ENCODE assay signal across 13 mouse cellular contexts in genomic region chr8:39950178-39950896, GRCm38 (mm10).
A peak's percentile ranks its signal among the peaks of the same experiment; 100 is the strongest.
DNase-seq lines count a peak whose midpoint lies in the region; ATAC-seq and TF ChIP-seq lines count a peak whose summit lies in the region.
"Had no signal": no experiment of that assay in that cellular context is flagged by ENCODE, and none has a peak within 500 bp of the region (broad histone marks: within the 10 kb centered on the region; RNA-seq: fewer than 3 reads in every experiment).

No protein-coding gene starts in this region.

- no peak overlapping the region for H3K4me2 ChIP-seq in hindbrain, postnatal 0 days (ENCODE audit: low read depth, low read length)
- H3K4me2 ChIP-seq in midbrain, embryonic 14.5 days (ENCODE audit: low read length), result no peak overlapping the region

- WGBS in hindbrain, postnatal 0 days, result 59% methylated on average over 6 of the region's 6 CpGs
- whole genome bisulfite sequencing in midbrain, embryonic 14.5 days, result 72% methylated on average over 6 of the region's 6 CpGs

- DNase-seq in cerebellum, postnatal 14 days, result peak; percentile 59 to 61
- DNase-seq in cerebellum, adult 11 months, result no peak
- peak; percentile 14 for DNase-seq in embryo, embryonic 10.5 days (ENCODE audit: low spot score)
- peak; percentile 58 for DNase-seq in hindbrain, postnatal 0 days (ENCODE audit: low spot score)
- peak; percentile 29 for DNase-seq in midbrain, embryonic 14.5 days
- no peak for DNase-seq in gastrocnemius, postnatal 4 days (ENCODE audit: low spot score in 2 of 2)
- DNase-seq in adipocyte (ENCODE audit: low spot score), result no peak
- DNase-seq in gastrocnemius, postnatal 25 days, result no peak
- DNase-seq: kidney, postnatal 14 days; right cerebral cortex, postnatal 14 days had no signal

- TF ChIP-seq CTCF in hindbrain, postnatal 0 days (IDR thresholded peaks at IDR 0.05; ENCODE audit: low read depth), result no peak

- H3K4me3 ChIP-seq in hindbrain, postnatal 0 days (ENCODE audit: low read length), result no peak overlapping the region
- no peak overlapping the region for H3K4me3 ChIP-seq in midbrain, embryonic 14.5 days (replicated peaks; ENCODE audit: low read depth, low read length)
- H3K4me3 ChIP-seq: heart, embryonic 10.5 days had no signal

- no peaks in the 10 kb centered on the region for H3K4me1 ChIP-seq in hindbrain, postnatal 0 days (ENCODE audit: insufficient read depth, low read length)
- no peaks in the 10 kb centered on the region for H3K4me1 ChIP-seq in midbrain, embryonic 14.5 days (ENCODE audit: control insufficient read depth, insufficient read depth, low read length)
- H3K4me1 ChIP-seq: heart, embryonic 10.5 days had no signal

- H3K27me3 ChIP-seq in hindbrain, postnatal 0 days (ENCODE audit: insufficient read depth, low read length), result no peaks in the 10 kb centered on the region
- no peaks in the 10 kb centered on the region for H3K27me3 ChIP-seq in midbrain, embryonic 14.5 days (ENCODE audit: control insufficient read depth, insufficient read depth, low read length)

- H3K27ac ChIP-seq in hindbrain, postnatal 0 days, result no peak overlapping the region
- H3K27ac ChIP-seq in midbrain, embryonic 14.5 days (replicated peaks; ENCODE audit: low read depth, low read length), result no peak overlapping the region
- H3K27ac ChIP-seq: heart, embryonic 10.5 days had no signal

- H3K9me3 ChIP-seq in hindbrain, postnatal 0 days (ENCODE audit: low read length), result no peaks in the 10 kb centered on the region
- H3K9me3 ChIP-seq in midbrain, embryonic 14.5 days (ENCODE audit: control insufficient read depth, low read length), result no peaks in the 10 kb centered on the region
- H3K9me3 ChIP-seq: heart, embryonic 10.5 days had no signal

- H3K9ac ChIP-seq in hindbrain, postnatal 0 days (replicated peaks; ENCODE audit: low read length), result no peak overlapping the region
- no peak overlapping the region for H3K9ac ChIP-seq in midbrain, embryonic 14.5 days (replicated peaks; ENCODE audit: low read length)

- H3K36me3 ChIP-seq in hindbrain, postnatal 0 days (ENCODE audit: insufficient read depth, low read length), result no peaks in the 10 kb centered on the region
- H3K36me3 ChIP-seq in midbrain, embryonic 14.5 days (ENCODE audit: control insufficient read depth, insufficient read depth, low read length), result no peaks in the 10 kb centered on the region
- H3K36me3 ChIP-seq: heart, embryonic 10.5 days had no signal

- peak; percentile 91 for ATAC-seq in hindbrain, postnatal 0 days
- ATAC-seq in midbrain, embryonic 14.5 days (ENCODE audit: low FRiP score, low TSS enrichment), result 0 out of 2 replicates have a peak, but pooled peaks have one; percentile 58
- ATAC-seq: inflammation-experienced regulatory T-cells, adult 6 months; lung, postnatal 0 days had no signal

Comparison
In these comparisons a context has a peak if more than half of its experiments do, and no peak if none do; other contexts are left out.
1. DNase-seq: peak in cerebellum, postnatal 14 days (2 of 2), embryo, embryonic 10.5 days (single experiment), hindbrain, postnatal 0 days (single experiment) and midbrain, embryonic 14.5 days (single experiment); none in cerebellum, adult 11 months (single experiment), gastrocnemius, postnatal 4 days (0 of 2), adipocyte (single experiment) and gastrocnemius, postnatal 25 days (single experiment).